8 mouse cellular contexts compared by ENCODE assay signal in the genomic region with DNA sequence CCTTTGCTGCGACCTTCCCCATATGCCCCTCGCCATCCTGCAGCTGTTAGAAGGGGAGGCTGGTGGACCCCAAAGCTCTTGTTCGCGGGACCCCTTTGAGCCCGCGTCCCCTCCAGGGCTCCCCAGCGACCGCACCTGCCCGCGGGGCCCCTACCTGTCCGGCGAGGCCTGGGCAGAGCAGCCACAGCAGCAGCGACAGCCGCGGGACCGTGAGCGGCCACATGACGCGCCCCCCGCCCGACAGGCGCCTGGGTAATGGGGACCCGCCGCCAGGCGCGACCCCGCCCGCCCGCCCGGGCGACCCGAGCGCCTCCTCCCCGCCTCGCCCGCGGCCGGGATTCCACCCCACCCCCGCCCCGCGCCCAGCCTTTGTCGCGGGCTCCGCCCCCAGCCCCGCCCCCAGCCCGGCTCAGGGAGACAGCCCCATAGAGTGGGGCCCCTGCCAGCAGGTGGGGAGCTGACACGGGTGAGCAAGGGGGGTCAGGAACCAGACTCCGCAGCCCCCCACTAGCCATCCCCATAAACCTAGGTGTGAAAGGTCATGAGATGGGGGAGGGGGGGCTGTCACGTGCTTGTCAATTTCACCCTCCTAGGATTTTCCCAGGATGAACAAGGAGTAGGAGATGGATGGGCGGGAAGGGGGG. TPM values are rescaled to one million over a fixed set of nuclear protein-coding genes. Genes with fewer than 3 reads are reported as not detected.
DNase-seq lines count a peak whose midpoint lies in the region; ATAC-seq and TF ChIP-seq lines count a peak whose summit lies in the region.

A gene (minus strand): TSS at position 333 of the 644 bp plus-strand sequence.

- no peak within 1 kb of the TSS for H3K27ac ChIP-seq in kidney, embryonic 15.5 days
- peak within 1 kb of the TSS; percentile 67 for H3K27ac ChIP-seq in forebrain, postnatal 0 days (ENCODE audit: low read depth, low read length)
- H3K27ac ChIP-seq in limb, embryonic 13.5 days = no peak within 1 kb of the TSS

- H3K4me2 ChIP-seq in kidney, embryonic 15.5 days = peak within 1 kb of the TSS; percentile 81
- peak within 1 kb of the TSS; percentile 66 for H3K4me2 ChIP-seq in forebrain, postnatal 0 days (ENCODE audit: low read depth)
- peak within 1 kb of the TSS; percentile 82 for H3K4me2 ChIP-seq in limb, embryonic 13.5 days (replicated peaks)

- peak within 1 kb of the TSS; percentile 46 for H3K9ac ChIP-seq in kidney, embryonic 15.5 days
- peak within 1 kb of the TSS; percentile 91 for H3K9ac ChIP-seq in forebrain, postnatal 0 days
- H3K9ac ChIP-seq in limb, embryonic 13.5 days = peak within 1 kb of the TSS; percentile 62

- H3K4me1 ChIP-seq in kidney, embryonic 15.5 days = peaks cover 17% of the 10 kb centered on the region
- no peaks in the 10 kb centered on the region for H3K4me1 ChIP-seq in forebrain, postnatal 0 days (ENCODE audit: insufficient read depth)
- H3K4me1 ChIP-seq in limb, embryonic 13.5 days = peaks cover 13% of the 10 kb centered on the region

- peak within 1 kb of the TSS; percentile 51 for H3K4me3 ChIP-seq in kidney, embryonic 15.5 days (replicated peaks)
- H3K4me3 ChIP-seq in forebrain, postnatal 0 days (ENCODE audit: low read depth, low read length) = peak within 1 kb of the TSS; percentile 84
- peak within 1 kb of the TSS; percentile 48 for H3K4me3 ChIP-seq in limb, embryonic 13.5 days

- H3K36me3 ChIP-seq in kidney, embryonic 15.5 days = no peaks in the 10 kb centered on the region
- H3K36me3 ChIP-seq in forebrain, postnatal 0 days (ENCODE audit: insufficient read depth) = 0 out of 2 replicates have a peak, but pooled peaks cover 3% of the 10 kb centered on the region
- no peaks in the 10 kb centered on the region for H3K36me3 ChIP-seq in limb, embryonic 13.5 days

- peaks cover 68% of the 10 kb centered on the region for H3K27me3 ChIP-seq in kidney, embryonic 15.5 days
- no peaks in the 10 kb centered on the region for H3K27me3 ChIP-seq in forebrain, postnatal 0 days (ENCODE audit: insufficient read depth, low read length)
- peaks cover 79% of the 10 kb centered on the region for H3K27me3 ChIP-seq in limb, embryonic 13.5 days

- H3K9me3 ChIP-seq in kidney, embryonic 15.5 days (replicated peaks) = no peaks in the 10 kb centered on the region
- no peaks in the 10 kb centered on the region for H3K9me3 ChIP-seq in forebrain, postnatal 0 days (ENCODE audit: low read length)
- no peaks in the 10 kb centered on the region for H3K9me3 ChIP-seq in limb, embryonic 13.5 days

- no peak for TF ChIP-seq POLR2A in brain, embryonic 14.5 days (IDR thresholded peaks at IDR 0.05; ENCODE audit: borderline replicate concordance, extremely low read depth, insufficient read depth, insufficient read length, poor library complexity, severe bottlenecking)

- TF ChIP-seq CTCF in brain, embryonic 14.5 days (IDR thresholded peaks at IDR 0.05; ENCODE audit: borderline replicate concordance, extremely low read depth, insufficient read depth, insufficient read length) = no peak
- no peak for TF ChIP-seq CTCF in forebrain, postnatal 0 days (IDR thresholded peaks at IDR 0.05; ENCODE audit: low read depth)

- peak; percentile 72; the same call in 1 of the 2 replicates for ATAC-seq in kidney, embryonic 15.5 days (replicated peaks; ENCODE audit: low FRiP score)
- ATAC-seq in forebrain, postnatal 0 days = peak; percentile 69
- peak; percentile 45 for ATAC-seq in limb, embryonic 13.5 days (ENCODE audit: low FRiP score, low read depth)

- WGBS in kidney, embryonic 15.5 days = 0% methylated on average over 28 of the region's 50 CpGs
- WGBS in forebrain, postnatal 0 days = under 1% methylated on average over 40 of the region's 50 CpGs
- WGBS in limb, embryonic 13.5 days = 0% methylated on average over 23 of the region's 50 CpGs

- no peak for DNase-seq in kidney, adult 9 months
- peak; percentile 66 for DNase-seq in brain, embryonic 14.5 days (ENCODE audit: low read depth)
- peak; percentile 67 for DNase-seq in forebrain, postnatal 0 days
- DNase-seq in retina, postnatal 1 day = peak; percentile 78
- no peak for DNase-seq in ovary, postnatal 14 days (ENCODE audit: low spot score)
- no peak for DNase-seq in gastrocnemius, adult 18-20 months (ENCODE audit: low spot score)

RNA-seq across cellular contexts. Expression of the gene that starts here (rescaled TPM):
- polyA plus RNA-seq in kidney, embryonic 15.5 days (2015; fragmentation: Nextera tagmentation; extraction: Ambion mirVana) = 4.7 and 7.1 TPM in 2 replicates
- polyA plus RNA-seq in brain, embryonic 14.5 days (2012; rRNA removed) = 139 and 162 TPM in 2 replicates
- total RNA-seq in forebrain, postnatal 0 days (2014; rRNA removed) = 251 and 263 TPM in 2 replicates
- 210 and 249 TPM in 2 replicates for polyA plus RNA-seq in forebrain, postnatal 0 days (2015; fragmentation: Nextera tagmentation; extraction: Ambion mirVana)
- polyA plus RNA-seq in limb, embryonic 13.5 days (2015; fragmentation: Nextera tagmentation; extraction: Ambion mirVana) = 4.9 and 5.7 TPM in 2 replicates
- total RNA-seq in gastrocnemius, adult 18-20 months (2021) = under 1 TPM in 1 of 2 experiments, not detected in 1; 0.11 TPM

Comparison
In these comparisons a context has a peak if more than half of its experiments do, and no peak if none do; other contexts are left out.
1. RNA of the gene that starts here (total RNA-seq): 251 to 263 TPM in forebrain, postnatal 0 days; 0.11 TPM in gastrocnemius, adult 18-20 months; every median in the first group is over 100 times any median in the second.
2. RNA of the gene that starts here (polyA plus RNA-seq): 210 to 249 TPM in forebrain, postnatal 0 days and 139 to 162 TPM in brain, embryonic 14.5 days; 4.7 to 7.1 TPM in kidney, embryonic 15.5 days and 4.9 to 5.7 TPM in limb, embryonic 13.5 days; every median in the first group is over 10 times any median in the second.
3. DNase-seq: peak in brain, embryonic 14.5 days (single experiment), forebrain, postnatal 0 days (single experiment) and retina, postnatal 1 day (single experiment); none in kidney, adult 9 months (single experiment), ovary, postnatal 14 days (single experiment) and gastrocnemius, adult 18-20 months (single experiment).
4. Peak in every context shown above with its lines, with median percentiles within 50 percentile points of each other: ATAC-seq, H3K4me2 ChIP-seq, H3K4me3 ChIP-seq and H3K9ac ChIP-seq.